Mouse (Mus musculus) large intestine, adult 2 months (tissue): ENCODE data around the gene Prkca. TPM values are rescaled to one million over a fixed set of nuclear protein-coding genes. Genes with fewer than 3 reads are reported as not detected.
A peak's percentile ranks its signal among the peaks of the same experiment; 100 is the strongest.

Experiments
- DNase-seq: peaks from one replicate; pipeline ENCODE4 v3.0.0-alpha.2; 2012; ENCODE audit warnings: low read depth, low spot score
- WGBS: fragments of 180-500 bp; shearing (Covaris S2); methylation state at CpG from one replicate; pipeline ENCODE4 v1.1.7; 2018; 5-methylcytosine and 5-hydroxymethylcytosine counted together
- polyA plus RNA-seq: library from polyadenylated mRNA; depleted of rRNA; stranded (reverse); fragments of >200 nt; gene quantifications from 2 replicates; pipeline ENCODE4 v1.2.3, GENCODE M21; 2012

The Prkca gene
- polyA plus RNA-seq, 1 experiment = 14.7 TPM

- WGBS = 90% methylated on average over 6 of the region's 6 CpGs
Observed at GRCm38 (mm10) chr11:108057138-108057537, 286.6 kb downstream of the Prkca start.

GRCm38 (mm10) chr11:108054647-108055046 is 289.1 kb downstream of the Prkca start:
- WGBS = 91% methylated on average over 3 of the region's 3 CpGs
- no peak for DNase-seq

More at GRCm38 (mm10) chr11:108057138-108057537, 286.6 kb downstream of the Prkca start:
- DNase-seq = no peak

GRCm38 (mm10) chr11:108053746-108054145 is 290.0 kb downstream of the Prkca start:
- 93% methylated on average over 10 of the region's 10 CpGs for WGBS
- no peak for DNase-seq

- DNase-seq = no peak
- 90% methylated on average over 7 of the region's 7 CpGs for WGBS
Observed at GRCm38 (mm10) chr11:108041669-108042068, 302.1 kb downstream of the Prkca start.

GRCm38 (mm10) chr11:108040823-108041222 is 302.9 kb downstream of the Prkca start:
- 47% methylated on average over 2 of the region's 2 CpGs for WGBS
- no peak for DNase-seq

- no peak for DNase-seq
- 88% methylated on average over 17 of the region's 17 CpGs for WGBS
Observed at GRCm38 (mm10) chr11:108039761-108040160, 304.0 kb downstream of the Prkca start.

- no peak for DNase-seq
- WGBS = 83% methylated on average over 12 of the region's 12 CpGs
Observed at GRCm38 (mm10) chr11:108038989-108039388, 304.7 kb downstream of the Prkca start.

GRCm38 (mm10) chr11:108036339-108036738 is 307.4 kb downstream of the Prkca start:
- DNase-seq = no peak
- WGBS = 89% methylated on average over 10 of the region's 10 CpGs

- WGBS = 87% methylated on average over 5 of the region's 5 CpGs
- DNase-seq = no peak
Observed at GRCm38 (mm10) chr11:108035761-108036160, 308.0 kb downstream of the Prkca start.

GRCm38 (mm10) chr11:108034376-108034775 is 309.4 kb downstream of the Prkca start:
- no peak for DNase-seq
- WGBS = 64% methylated on average over 7 of the region's 7 CpGs

GRCm38 (mm10) chr11:108032568-108032967 is 311.2 kb downstream of the Prkca start:
- 70% methylated on average over 10 of the region's 10 CpGs for WGBS
- no peak for DNase-seq

GRCm38 (mm10) chr11:108030956-108031604 is 312.6 kb downstream of the Prkca start:
- DNase-seq = no peak
- WGBS = 58% methylated on average over 10 of the region's 10 CpGs

GRCm38 (mm10) chr11:108029321-108029720 is 314.4 kb downstream of the Prkca start:
- WGBS = 93% methylated on average over 11 of the region's 11 CpGs
- no peak for DNase-seq

GRCm38 (mm10) chr11:108028398-108028797 is 315.3 kb downstream of the Prkca start:
- WGBS = 66% methylated on average over 12 of the region's 12 CpGs
- DNase-seq = no peak

GRCm38 (mm10) chr11:108025726-108026425 is 317.9 kb downstream of the Prkca start:
- 57% methylated on average over 7 of the region's 7 CpGs for WGBS
- DNase-seq = peak; percentile 13

GRCm38 (mm10) chr11:108023188-108023587 is 320.5 kb downstream of the Prkca start:
- 64% methylated on average over 14 of the region's 14 CpGs for WGBS
- no peak for DNase-seq

GRCm38 (mm10) chr11:108020889-108021288 is 322.8 kb downstream of the Prkca start:
- 72% methylated on average over 3 of the region's 3 CpGs for WGBS
- DNase-seq = no peak

GRCm38 (mm10) chr11:108015284-108015683 is 328.4 kb downstream of the Prkca start:
- no peak for DNase-seq
- 75% methylated on average over 5 of the region's 5 CpGs for WGBS

- DNase-seq = no peak
- 82% methylated on average over 5 of the region's 5 CpGs for WGBS
Observed at GRCm38 (mm10) chr11:108013390-108013789, 330.3 kb downstream of the Prkca start.

- WGBS = 81% methylated on average over 4 of the region's 4 CpGs
- DNase-seq = no peak
Observed at GRCm38 (mm10) chr11:108010465-108010864, 333.3 kb downstream of the Prkca start.

- no peak for DNase-seq
- WGBS = 46% methylated on average over 3 of the region's 3 CpGs
Observed at GRCm38 (mm10) chr11:107998891-107999290, 344.8 kb downstream of the Prkca start.
